Mouse (Mus musculus) brain, adult 2 months (tissue): ENCODE data around the gene Ptges3l.
"Not testable (repeated sequence)": the region's sequence is repeated elsewhere in the genome, so short reads cannot be mapped to it uniquely, and the experiment has no call there.

ENCODE experiments used
- DNase-seq: peaks from one replicate; pipeline ENCODE4 v3.0.0; 2011; ENCODE audit warnings: low read depth, low spot score

Ptges3l gene

GRCm38 (mm10) chr11:101424925-101425813, at the start of gene Ptges3l, which contains the start of gene Rundc1:
Gene Ptges3l, minus strand, starts transcription at chr11:101425333.
Gene Rundc1, plus strand, starts transcription at chr11:101425085.
- DNase-seq: peak; percentile 98

GRCm38 (mm10) chr11:101474298-101474697, 49.2 kb upstream of the Ptges3l start:
- DNase-seq: no peak

GRCm38 (mm10) chr11:101473686-101474085, 48.6 kb upstream of the Ptges3l start:
- DNase-seq: not testable (repeated sequence)

- peak; percentile 55 for DNase-seq
Measured at GRCm38 (mm10) chr11:101472336-101472735, 47.2 kb upstream of the Ptges3l start.

- DNase-seq: no peak
Measured at GRCm38 (mm10) chr11:101471926-101472325, 46.8 kb upstream of the Ptges3l start.

GRCm38 (mm10) chr11:101470206-101470605, 45.1 kb upstream of the Ptges3l start:
- DNase-seq: no peak

GRCm38 (mm10) chr11:101469155-101469554, 44.0 kb upstream of the Ptges3l start:
- DNase-seq: no peak

GRCm38 (mm10) chr11:101468731-101469130, 43.6 kb upstream of the Ptges3l start:
- no peak for DNase-seq

GRCm38 (mm10) chr11:101468263-101468688, 43.1 kb upstream of the Ptges3l start:
- peak; percentile 19 for DNase-seq

- DNase-seq: peak; percentile 92
Measured at GRCm38 (mm10) chr11:101467477-101468262, 42.5 kb upstream of the Ptges3l start.

- DNase-seq: not testable (repeated sequence)
Measured at GRCm38 (mm10) chr11:101466552-101466950, 41.4 kb upstream of the Ptges3l start.

- DNase-seq: peak; percentile 88
Measured at GRCm38 (mm10) chr11:101465869-101466551, 40.9 kb upstream of the Ptges3l start, which contains the start of gene Vat1. Gene Vat1, minus strand, starts transcription at chr11:101466230.

- peak; percentile 60 for DNase-seq
Measured at GRCm38 (mm10) chr11:101465101-101465868, 40.2 kb upstream of the Ptges3l start.

GRCm38 (mm10) chr11:101464211-101465100, 39.3 kb upstream of the Ptges3l start, which contains the start of gene Rnd2:
Gene Rnd2, plus strand, starts transcription at chr11:101464999.
- DNase-seq: no peak

GRCm38 (mm10) chr11:101462583-101463440, 37.7 kb upstream of the Ptges3l start:
- DNase-seq: peak; percentile 65

- no peak for DNase-seq
Measured at GRCm38 (mm10) chr11:101462141-101462540, 37.0 kb upstream of the Ptges3l start.

- no peak for DNase-seq
Measured at GRCm38 (mm10) chr11:101460321-101460720, 35.2 kb upstream of the Ptges3l start.

GRCm38 (mm10) chr11:101459716-101460115, 34.6 kb upstream of the Ptges3l start:
- no peak for DNase-seq

- no peak for DNase-seq
Measured at GRCm38 (mm10) chr11:101458217-101458616, 33.1 kb upstream of the Ptges3l start.
